Mouse (Mus musculus) kidney, adult 2 months (tissue): Measurements from ENCODE around the gene Nipal3.

Experiments
- CTCF ChIP-seq: fragments of 200-500 bp; conservative IDR thresholded peaks from 2 replicates; pipeline ENCODE4 v1.5.1; 2011; ENCODE audit warnings: low read depth, mild to moderate bottlenecking, control low read depth, low read length, moderate library complexity, mixed read lengths; ENCODE audit not compliant: insufficient read depth, insufficient read length
- POLR2A ChIP-seq: fragments of 200-500 bp; IDR thresholded peaks from one replicate; pipeline ENCODE4 v1.6.1; 2011; ENCODE audit warnings: low read depth, low read length, control low read depth

DNA sequence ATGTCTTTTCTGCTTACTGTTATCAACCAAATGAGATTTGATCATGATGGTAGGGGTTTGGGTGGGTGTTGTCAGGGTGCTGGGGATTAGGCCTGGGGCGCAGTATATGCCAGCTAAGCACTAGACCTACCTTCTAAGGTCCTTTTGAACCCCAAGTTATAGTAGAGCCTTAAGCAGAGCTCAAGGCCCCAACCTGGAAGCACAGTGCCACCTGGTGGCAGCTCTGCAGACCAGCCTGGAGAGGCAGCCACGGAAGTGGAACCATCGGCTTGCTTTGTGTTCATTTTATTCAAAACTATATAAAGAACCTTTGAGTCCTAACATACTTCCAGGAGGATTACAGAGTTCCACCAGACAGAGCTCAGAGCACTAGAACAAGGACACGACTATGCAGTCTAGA lies 83.2 kb downstream of the Nipal3 start:
- peak; percentile 91 for TF ChIP-seq CTCF
- TF ChIP-seq POLR2A, result no peak
